Mouse (Mus musculus) E14TG2a.4 (cell line): ENCODE data around the gene Ccdc177.
A peak's percentile ranks its signal among the peaks of the same experiment; 100 is the strongest.

ENCODE experiments used
- H3K27me3 ChIP-seq: 2 replicates; pipeline ENCODE4 v1.6.1; 2014; ENCODE audit warnings: low read length, control low read depth; ENCODE audit not compliant: insufficient read depth
- H3K36me3 ChIP-seq: 2 replicates; pipeline ENCODE4 v1.6.1; 2014; ENCODE audit warnings: low read length, control low read depth; ENCODE audit not compliant: insufficient read depth
- H3K4me1 ChIP-seq: replicated peaks from 2 replicates; pipeline ENCODE4 v1.6.1; 2014; ENCODE audit warnings: low read depth, low read length, control low read depth
- H3K4me3 ChIP-seq: replicated peaks from 2 replicates; pipeline ENCODE4 v1.5.1; 2014; ENCODE audit warnings: mild to moderate bottlenecking, low read length
- H3K9me3 ChIP-seq: 2 replicates; pipeline ENCODE4 v1.6.1; 2014; ENCODE audit warnings: low read length, control low read depth
- CTCF ChIP-seq: conservative IDR thresholded peaks from 2 replicates; pipeline ENCODE4 v1.5.1; 2014; ENCODE audit warnings: low read length
- NANOG ChIP-seq: IDR thresholded peaks from 2 replicates; pipeline ENCODE4 v1.6.1; 2014; ENCODE audit warnings: borderline replicate concordance, low read length, mixed read lengths
- POU5F1 ChIP-seq: IDR thresholded peaks from 2 replicates; pipeline ENCODE4 v1.6.1; 2014; ENCODE audit warnings: low read length, borderline replicate concordance

Ccdc177 gene

GRCm38 (mm10) chr12:80788188-80788587 is 27.7 kb upstream of the Ccdc177 start:
- TF ChIP-seq CTCF: no peak
- TF ChIP-seq POU5F1: no peak
- TF ChIP-seq NANOG: no peak

DNA sequence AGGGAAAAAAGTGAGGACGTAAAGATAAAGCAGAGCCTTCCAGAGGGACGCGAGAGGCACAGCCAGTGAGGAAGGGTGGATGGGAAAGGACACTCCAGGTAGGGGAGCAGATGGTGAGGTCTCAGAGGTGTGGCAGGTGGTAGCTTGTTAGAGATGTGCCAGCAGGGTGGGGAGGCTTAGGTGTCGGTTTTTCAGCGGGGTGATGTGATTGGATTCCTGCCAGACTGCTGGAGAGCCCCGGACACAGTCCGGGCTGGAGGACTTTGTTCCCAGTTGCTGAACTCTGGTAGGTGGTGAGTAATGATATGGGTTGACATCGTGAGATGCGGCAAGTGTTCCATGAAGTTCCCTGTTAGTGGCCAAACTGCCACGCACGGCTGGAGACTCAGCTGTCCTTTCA is 27.1 kb upstream of the Ccdc177 start:
- TF ChIP-seq NANOG: no peak
- no peak for TF ChIP-seq CTCF
- no peak for TF ChIP-seq POU5F1
- Histone ChIP-seq H3K4me3 (no peak overlapping the region; the same call in 1 of the 2 replicates), H3K9me3 (no peaks in the 10 kb centered on the region), H3K4me1 (peaks cover 25% of the 10 kb centered on the region), H3K27me3 (peaks cover 26% of the 10 kb centered on the region), H3K36me3 (no peaks in the 10 kb centered on the region)

More at GRCm38 (mm10) chr12:80788188-80788587, 27.7 kb upstream of the Ccdc177 start:
- Histone ChIP-seq H3K36me3 (peaks cover 2% of the 10 kb centered on the region), H3K4me3 (no peak overlapping the region), H3K4me1 (peaks cover 30% of the 10 kb centered on the region), H3K9me3 (no peaks in the 10 kb centered on the region), H3K27me3 (peaks cover 26% of the 10 kb centered on the region)

- Histone ChIP-seq H3K9me3 (no peaks in the 10 kb centered on the region), H3K4me1 (peaks cover 15% of the 10 kb centered on the region), H3K36me3 (no peaks in the 10 kb centered on the region), H3K4me3 (no peak overlapping the region), H3K27me3 (peaks cover 26% of the 10 kb centered on the region)
- TF ChIP-seq NANOG (no peak), POU5F1 (no peak), CTCF (no peak)
Observed at GRCm38 (mm10) chr12:80786591-80786990, 26.1 kb upstream of the Ccdc177 start.

- H3K9me3 ChIP-seq: no peaks in the 10 kb centered on the region
Observed at GRCm38 (mm10) chr12:80785597-80785996, 25.1 kb upstream of the Ccdc177 start.

GRCm38 (mm10) chr12:80785005-80785404 is 24.5 kb upstream of the Ccdc177 start:
- no peak overlapping the region for H3K4me3 ChIP-seq
- no peak for TF ChIP-seq CTCF
- TF ChIP-seq NANOG: no peak
- no peak for TF ChIP-seq POU5F1
- H3K9me3 ChIP-seq: no peaks in the 10 kb centered on the region
- H3K36me3 ChIP-seq: no peaks in the 10 kb centered on the region
- H3K4me1 ChIP-seq: peaks cover 11% of the 10 kb centered on the region
- peaks cover 26% of the 10 kb centered on the region for H3K27me3 ChIP-seq

More at GRCm38 (mm10) chr12:80785597-80785996, 25.1 kb upstream of the Ccdc177 start:
- peaks cover 26% of the 10 kb centered on the region for H3K27me3 ChIP-seq
- H3K4me3 ChIP-seq: no peak overlapping the region
- no peak for TF ChIP-seq NANOG
- no peak for TF ChIP-seq POU5F1
- no peak for TF ChIP-seq CTCF
- H3K4me1 ChIP-seq: peaks cover 12% of the 10 kb centered on the region
- H3K36me3 ChIP-seq: no peaks in the 10 kb centered on the region

DNA sequence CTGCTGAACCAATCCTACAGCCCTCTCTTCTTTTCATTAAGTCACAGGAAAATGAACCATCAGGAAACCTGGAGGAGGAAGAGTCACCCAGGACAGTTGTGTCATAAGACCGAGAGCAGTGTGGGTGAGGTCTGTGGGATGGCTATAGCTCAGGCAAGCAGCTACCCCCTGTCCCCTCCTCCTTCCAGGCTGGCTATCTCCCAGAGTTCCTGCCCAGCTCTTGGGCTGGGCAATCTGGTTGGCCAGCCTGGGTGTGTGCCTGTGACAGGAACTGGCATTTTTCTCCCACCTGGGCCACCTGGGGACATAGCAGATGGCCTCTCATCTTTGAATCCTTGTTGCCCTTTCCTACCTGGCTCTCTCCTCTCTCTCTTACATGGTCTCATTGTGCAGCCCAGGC is 23.4 kb upstream of the Ccdc177 start:
- H3K36me3 ChIP-seq: no peaks in the 10 kb centered on the region
- H3K27me3 ChIP-seq: peaks cover 26% of the 10 kb centered on the region
- no peak for TF ChIP-seq NANOG
- TF ChIP-seq CTCF: no peak
- no peak for TF ChIP-seq POU5F1
- H3K4me1 ChIP-seq: peaks cover 6% of the 10 kb centered on the region; the same call in 1 of the 2 replicates
- H3K4me3 ChIP-seq: no peak overlapping the region
- H3K9me3 ChIP-seq: no peaks in the 10 kb centered on the region

DNA sequence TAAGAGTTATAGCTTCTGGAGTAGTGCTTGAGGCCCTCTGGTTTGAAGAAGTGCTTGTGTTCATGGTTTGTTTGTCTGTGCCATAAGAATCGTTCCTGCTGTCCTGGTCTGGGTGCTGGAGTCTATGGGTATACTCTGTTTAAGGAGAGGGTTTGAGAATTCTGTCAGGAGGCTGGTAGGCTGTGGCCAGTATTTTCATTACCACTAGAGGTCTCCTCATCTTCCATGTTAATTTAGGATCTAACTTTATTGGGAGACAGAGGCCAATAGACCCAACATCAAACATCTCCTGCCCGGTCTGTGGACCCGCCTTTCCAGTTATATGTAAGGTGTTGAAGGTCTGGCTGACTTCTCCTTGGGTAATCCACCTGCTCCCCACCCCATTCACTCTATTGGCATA is 22.4 kb upstream of the Ccdc177 start:
- TF ChIP-seq NANOG: no peak
- TF ChIP-seq CTCF: peak; percentile 29; the same call in 1 of the 2 replicates
- H3K9me3 ChIP-seq: no peaks in the 10 kb centered on the region

GRCm38 (mm10) chr12:80782190-80782589 is 21.7 kb upstream of the Ccdc177 start:
- H3K4me1 ChIP-seq: peaks cover 15% of the 10 kb centered on the region
- no peak for TF ChIP-seq POU5F1
- no peak for TF ChIP-seq CTCF
- TF ChIP-seq NANOG: no peak
- H3K4me3 ChIP-seq: no peak overlapping the region
- no peaks in the 10 kb centered on the region for H3K9me3 ChIP-seq
- H3K27me3 ChIP-seq: peaks cover 29% of the 10 kb centered on the region
- no peaks in the 10 kb centered on the region for H3K36me3 ChIP-seq

More for the DNA sequence above, 22.4 kb upstream of the Ccdc177 start:
- H3K4me3 ChIP-seq: no peak overlapping the region
- no peaks in the 10 kb centered on the region for H3K36me3 ChIP-seq
- H3K4me1 ChIP-seq: peaks cover 14% of the 10 kb centered on the region
- H3K27me3 ChIP-seq: peaks cover 29% of the 10 kb centered on the region

DNA sequence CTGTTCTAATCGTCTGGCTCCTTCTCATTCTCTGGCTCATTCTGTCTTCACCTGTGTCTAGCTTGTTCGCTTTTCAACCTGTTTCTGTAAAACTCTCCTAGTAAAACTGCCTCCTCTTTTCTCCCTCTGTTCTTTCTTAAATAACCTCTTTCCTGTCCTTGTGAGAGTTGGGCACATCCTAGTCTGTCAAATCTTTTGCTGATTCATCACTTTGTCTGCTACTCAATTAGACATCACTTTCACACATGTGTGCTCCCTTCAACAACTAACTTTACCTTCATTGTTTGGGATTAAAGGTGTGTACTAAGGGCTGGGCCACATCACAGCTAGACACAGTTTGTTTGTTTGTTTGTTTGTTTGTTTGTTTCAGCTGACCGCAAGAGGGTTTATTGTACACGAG is 19.3 kb upstream of the Ccdc177 start:
- Histone ChIP-seq H3K27me3 (peaks cover 22% of the 10 kb centered on the region), H3K9me3 (no peaks in the 10 kb centered on the region), H3K4me3 (no peak overlapping the region), H3K4me1 (peaks cover 20% of the 10 kb centered on the region), H3K36me3 (no peaks in the 10 kb centered on the region)
- TF ChIP-seq CTCF: no peak
- no peak for TF ChIP-seq POU5F1
- TF ChIP-seq NANOG: no peak
